In genomic region chr13:13569603-13570002, GRCm38 (mm10) we compare ENCODE assay signal across 19 mouse cellular contexts. TPM values are rescaled to one million over a fixed set of nuclear protein-coding genes. Genes with fewer than 3 reads are reported as not detected.
DNase-seq lines count a peak whose midpoint lies in the region; ATAC-seq and TF ChIP-seq lines count a peak whose summit lies in the region.
"Had no signal": no experiment of that assay in that cellular context is flagged by ENCODE, and none has a peak within 500 bp of the region (broad histone marks: within the 10 kb centered on the region; RNA-seq: fewer than 3 reads in every experiment).

No protein-coding gene starts in this region.

- H3K4me2 ChIP-seq in intestine, embryonic 16.5 days (ENCODE audit: low read depth, low read length): no peak overlapping the region
- no peak overlapping the region for H3K4me2 ChIP-seq in intestine, postnatal 0 days (replicated peaks; ENCODE audit: low read depth)
- H3K4me2 ChIP-seq in liver, embryonic 11.5 days: no peak overlapping the region
- H3K4me2 ChIP-seq: heart, embryonic 11.5 days; neural tube, embryonic 15.5 days had no signal

- no peak overlapping the region for H3K27ac ChIP-seq in intestine, embryonic 16.5 days (ENCODE audit: low read length)
- no peak overlapping the region for H3K27ac ChIP-seq in intestine, postnatal 0 days (ENCODE audit: low read depth, low read length)
- H3K27ac ChIP-seq in liver, embryonic 11.5 days (ENCODE audit: low read depth, low read length): no peak overlapping the region
- H3K27ac ChIP-seq: hindbrain, embryonic 10.5 days; kidney, postnatal 0 days; layer of hippocampus, adult 2 months; left cerebral cortex, adult 2 months; neural tube, embryonic 15.5 days had no signal

- no peaks in the 10 kb centered on the region for H3K9me3 ChIP-seq in intestine, embryonic 16.5 days (ENCODE audit: control insufficient read depth, low read length)
- H3K9me3 ChIP-seq in intestine, postnatal 0 days (ENCODE audit: control insufficient read depth): no peaks in the 10 kb centered on the region
- H3K9me3 ChIP-seq in liver, embryonic 11.5 days (ENCODE audit: control insufficient read depth, low read length): no peaks in the 10 kb centered on the region
- H3K9me3 ChIP-seq: hindbrain, embryonic 10.5 days; neural tube, embryonic 15.5 days had no signal

- no peak for TF ChIP-seq CTCF in intestine, postnatal 0 days (IDR thresholded peaks at IDR 0.05; ENCODE audit: low read depth)

- no peak overlapping the region for H3K4me3 ChIP-seq in intestine, embryonic 16.5 days (ENCODE audit: low read length)
- no peak overlapping the region for H3K4me3 ChIP-seq in intestine, postnatal 0 days (ENCODE audit: low read depth, low read length)
- H3K4me3 ChIP-seq in liver, embryonic 11.5 days (ENCODE audit: low read depth, low read length): no peak overlapping the region
- H3K4me3 ChIP-seq: hindbrain, embryonic 10.5 days; layer of hippocampus, adult 2 months; left cerebral cortex, adult 2 months; neural tube, embryonic 15.5 days had no signal

- H3K4me1 ChIP-seq in intestine, embryonic 16.5 days (ENCODE audit: control insufficient read depth, insufficient read depth, low read length): no peaks in the 10 kb centered on the region
- H3K4me1 ChIP-seq in intestine, postnatal 0 days (replicated peaks; ENCODE audit: control insufficient read depth, insufficient read depth, low read length): no peaks in the 10 kb centered on the region
- peaks cover 8% of the 10 kb centered on the region; the same call in 1 of the 2 replicates for H3K4me1 ChIP-seq in liver, embryonic 11.5 days (replicated peaks; ENCODE audit: control insufficient read depth, insufficient read depth, low read length)
- H3K4me1 ChIP-seq: hindbrain, embryonic 10.5 days had no signal

- H3K9ac ChIP-seq in intestine, embryonic 16.5 days (ENCODE audit: low read depth, low read length): no peak overlapping the region
- no peak overlapping the region for H3K9ac ChIP-seq in intestine, postnatal 0 days (ENCODE audit: low read depth, low read length)
- no peak overlapping the region for H3K9ac ChIP-seq in liver, embryonic 11.5 days (ENCODE audit: low read depth, low read length)
- H3K9ac ChIP-seq: neural tube, embryonic 15.5 days had no signal

- no peaks in the 10 kb centered on the region for H3K27me3 ChIP-seq in intestine, embryonic 16.5 days (replicated peaks; ENCODE audit: control insufficient read depth, insufficient read depth, low read length)
- no peaks in the 10 kb centered on the region for H3K27me3 ChIP-seq in intestine, postnatal 0 days (replicated peaks; ENCODE audit: control insufficient read depth, insufficient read depth, low read length)
- H3K27me3 ChIP-seq in liver, embryonic 11.5 days (replicated peaks; ENCODE audit: control insufficient read depth, insufficient read depth, low read length): no peaks in the 10 kb centered on the region
- H3K27me3 ChIP-seq: neural tube, embryonic 15.5 days had no signal

- DNase-seq in adrenal gland, postnatal 10 days: peak; percentile 37
- DNase-seq in adrenal gland, adult 18-20 months (ENCODE audit: low spot score in 2 of 2): no peak
- DNase-seq in liver, embryonic 11.5 days (ENCODE audit: low spot score): no peak
- peak; percentile 38 for DNase-seq in lung, postnatal 14 days
- DNase-seq in right cerebral cortex, adult 18-20 months: no peak
- no peak for DNase-seq in thymus, postnatal 36 days
- DNase-seq: cerebellum, adult 9-10 months; embryo, embryonic 11 days had no signal

- H3K36me3 ChIP-seq in intestine, embryonic 16.5 days (ENCODE audit: control insufficient read depth, insufficient read depth, low read length): no peaks in the 10 kb centered on the region
- no peaks in the 10 kb centered on the region for H3K36me3 ChIP-seq in intestine, postnatal 0 days (ENCODE audit: control insufficient read depth, insufficient read depth)
- no peaks in the 10 kb centered on the region for H3K36me3 ChIP-seq in liver, embryonic 11.5 days (ENCODE audit: control insufficient read depth, insufficient read depth, low read length)
- H3K36me3 ChIP-seq: hindbrain, embryonic 10.5 days; neural tube, embryonic 15.5 days had no signal

- peak; percentile 44; the same call in 1 of the 2 replicates for ATAC-seq in intestine, embryonic 16.5 days
- no peak for ATAC-seq in intestine, postnatal 0 days
- ATAC-seq in liver, embryonic 11.5 days (replicated peaks; ENCODE audit: low FRiP score): peak; percentile 64
- ATAC-seq: activated CD4-positive, CD25-positive, alpha-beta regulatory T cell, adult 4 months; forebrain, embryonic 14.5 days; inflammation-experienced regulatory T-cells, adult 6 months had no signal

RNA-seq across cellular contexts. Expression of gene Lyst, which starts 20.6 kb away (rescaled TPM):
- total RNA-seq in adrenal gland, postnatal 10 days (2021): 10 to 100 TPM; 25.5 to 30.3 TPM
- total RNA-seq in adrenal gland, adult 18-20 months (2021): 10 to 100 TPM; 18.0 to 22.6 TPM
- 2.0 and 3.0 TPM in 2 replicates for polyA plus RNA-seq in intestine, embryonic 16.5 days (2015; fragmentation: Nextera tagmentation; extraction: Ambion mirVana)
- polyA plus RNA-seq in intestine, postnatal 0 days (2015; fragmentation: Nextera tagmentation; extraction: Ambion mirVana): 1.1 and 1.7 TPM in 2 replicates
- 1.8 and 2.0 TPM in 2 replicates for polyA plus RNA-seq in liver, embryonic 11.5 days (2014; fragmentation: Nextera tagmentation; extraction: Ambion mirVana)

Comparison
In these comparisons a context has a peak if more than half of its experiments do, and no peak if none do; other contexts are left out.
1. DNase-seq: peak in adrenal gland, postnatal 10 days (single experiment) and lung, postnatal 14 days (single experiment); none in adrenal gland, adult 18-20 months (0 of 2), liver, embryonic 11.5 days (single experiment), right cerebral cortex, adult 18-20 months (single experiment) and thymus, postnatal 36 days (0 of 2).